Mouse (Mus musculus) cerebellum, postnatal 14 days (tissue): ENCODE data around the gene Plk5.

Source experiments
- DNase-seq, 2 experiments: peaks; one replicate each; pipeline ENCODE4 v3.0.0; 2021; ENCODE audit warnings: mixed read lengths in 2 of 2

The Plk5 gene

GRCm38 (mm10) chr10:80357994-80358639 is 1.9 kb downstream of the Plk5 start:
- peak; percentile 77 to 85 for DNase-seq

GRCm38 (mm10) chr10:80363734-80364133 is 7.5 kb downstream of the Plk5 start:
- DNase-seq, result peak; percentile 56

- no peak for DNase-seq
Measured at GRCm38 (mm10) chr10:80365736-80366135, 9.5 kb downstream of the Plk5 start.

- DNase-seq, result no peak
Measured at GRCm38 (mm10) chr10:80367954-80368353, 11.7 kb downstream of the Plk5 start.

- no peak for DNase-seq
Measured at GRCm38 (mm10) chr10:80368392-80368791, 12.1 kb downstream of the Plk5 start.

GRCm38 (mm10) chr10:80369995-80370747 is 13.9 kb downstream of the Plk5 start:
- no peak for DNase-seq

- DNase-seq, result peak; percentile 87 to 91
Measured at GRCm38 (mm10) chr10:80371411-80371966, 15.2 kb downstream of the Plk5 start.

GRCm38 (mm10) chr10:80371983-80372382 is 15.7 kb downstream of the Plk5 start:
- no peak for DNase-seq

- no peak for DNase-seq
Measured at GRCm38 (mm10) chr10:80372706-80373105, 16.4 kb downstream of the Plk5 start.

- peak; percentile 91 to 92 for DNase-seq
Measured at GRCm38 (mm10) chr10:80374063-80374462, 17.8 kb downstream of the Plk5 start.

- DNase-seq, result peak; percentile 97 to 99
Measured at GRCm38 (mm10) chr10:80376160-80376559, 19.9 kb downstream of the Plk5 start.

GRCm38 (mm10) chr10:80377716-80378115 is 21.5 kb downstream of the Plk5 start:
- DNase-seq, result peak; percentile 47 to 84

GRCm38 (mm10) chr10:80382641-80383365 is 26.5 kb downstream of the Plk5 start:
- DNase-seq, result no peak

- peak; percentile 46 to 68 for DNase-seq
Measured at GRCm38 (mm10) chr10:80383431-80383830, 27.2 kb downstream of the Plk5 start.

GRCm38 (mm10) chr10:80384115-80384639 is 27.9 kb downstream of the Plk5 start:
- DNase-seq, result no peak

GRCm38 (mm10) chr10:80384709-80385108 is 28.4 kb downstream of the Plk5 start:
- DNase-seq, result no peak

GRCm38 (mm10) chr10:80385310-80385709 is 29.1 kb downstream of the Plk5 start:
- peak; percentile 65 to 75 for DNase-seq

GRCm38 (mm10) chr10:80385811-80386734 is 29.8 kb downstream of the Plk5 start:
- peak; percentile 55 to 64 for DNase-seq

GRCm38 (mm10) chr10:80386735-80387471 is 30.6 kb downstream of the Plk5 start:
- peak; percentile 52 to 62 for DNase-seq

GRCm38 (mm10) chr10:80387522-80387959 is 31.3 kb downstream of the Plk5 start, which contains the start of gene Mex3d:
Gene Mex3d (minus strand): TSS chr10:80387659.
- DNase-seq, result peak; percentile 95 to 96

- no peak for DNase-seq
Measured at GRCm38 (mm10) chr10:80388731-80389130, 32.5 kb downstream of the Plk5 start.
